Mouse (Mus musculus): Measurements from ENCODE around the gene Akap1. TPM values are rescaled to one million over a fixed set of nuclear protein-coding genes. Genes with fewer than 3 reads are reported as not detected.

Gene Akap1
- polyA plus RNA-seq, 1 experiment: 24.8 TPM

- H3K4me3 ChIP-seq (ENCODE audit: insufficient read depth, poor library complexity, severe bottlenecking): no peak overlapping the region
- no peaks in the 10 kb centered on the region for H3K36me3 ChIP-seq (ENCODE audit: control insufficient read depth, insufficient read depth)
- no peaks in the 10 kb centered on the region for H3K79me2 ChIP-seq (ENCODE audit: control insufficient read depth, insufficient read depth)
- no peak overlapping the region for H3ac ChIP-seq (ENCODE audit: control insufficient read depth, insufficient read length, low read depth)
- TF ChIP-seq MYOD1 (IDR thresholded peaks at IDR 0.05; ENCODE audit: control insufficient read depth, insufficient read length, low read depth) (no peak), FOSL1 (IDR thresholded peaks at IDR 0.05; ENCODE audit: insufficient read depth, low read length, poor library complexity, severe bottlenecking) (no peak), MYOG (IDR thresholded peaks at IDR 0.05; ENCODE audit: control insufficient read depth, extremely low read depth, insufficient read length) (no peak), MAX (IDR thresholded peaks at IDR 0.05) (no peak), CTCF (IDR thresholded peaks at IDR 0.05; ENCODE audit: control insufficient read depth, insufficient read depth, insufficient read length) (no peak), CEBPB (IDR thresholded peaks at IDR 0.05; ENCODE audit: low read depth) (no peak), USF1 (IDR thresholded peaks at IDR 0.05; ENCODE audit: low read depth) (no peak)
- H3K27me3 ChIP-seq (ENCODE audit: control insufficient read depth, insufficient read depth, insufficient read length): no peaks in the 10 kb centered on the region
- no peaks in the 10 kb centered on the region for H3K79me3 ChIP-seq (ENCODE audit: low read depth)
These were observed 39.7 kb upstream of the Akap1 start for GRCm38 (mm10) chr11:88904080-88904479.

- no peak overlapping the region for H3ac ChIP-seq (ENCODE audit: control insufficient read depth, insufficient read length, low read depth)
- no peaks in the 10 kb centered on the region for H3K79me3 ChIP-seq (ENCODE audit: low read depth)
- H3K4me3 ChIP-seq (ENCODE audit: insufficient read depth, poor library complexity, severe bottlenecking): no peak overlapping the region
- TF ChIP-seq FOSL1 (IDR thresholded peaks at IDR 0.05; ENCODE audit: insufficient read depth, low read length, poor library complexity, severe bottlenecking): no peak
- TF ChIP-seq MYOG (IDR thresholded peaks at IDR 0.05; ENCODE audit: control insufficient read depth, extremely low read depth, insufficient read length): no peak
- no peak for TF ChIP-seq MYOD1 (IDR thresholded peaks at IDR 0.05; ENCODE audit: control insufficient read depth, insufficient read length, low read depth)
- TF ChIP-seq CEBPB (IDR thresholded peaks at IDR 0.05; ENCODE audit: low read depth): no peak
- TF ChIP-seq USF1 (IDR thresholded peaks at IDR 0.05; ENCODE audit: low read depth): no peak
- no peak for TF ChIP-seq CTCF (IDR thresholded peaks at IDR 0.05; ENCODE audit: control insufficient read depth, insufficient read depth, insufficient read length)
- no peak for TF ChIP-seq MAX (IDR thresholded peaks at IDR 0.05)
- no peaks in the 10 kb centered on the region for H3K79me2 ChIP-seq (ENCODE audit: control insufficient read depth, insufficient read depth)
- no peaks in the 10 kb centered on the region for H3K27me3 ChIP-seq (ENCODE audit: control insufficient read depth, insufficient read depth, insufficient read length)
- no peaks in the 10 kb centered on the region for H3K36me3 ChIP-seq (ENCODE audit: control insufficient read depth, insufficient read depth)
These were observed 38.4 kb upstream of the Akap1 start for GRCm38 (mm10) chr11:88902762-88903161.

- TF ChIP-seq CEBPB (IDR thresholded peaks at IDR 0.05; ENCODE audit: low read depth) (peak; percentile 37), CTCF (IDR thresholded peaks at IDR 0.05; ENCODE audit: control insufficient read depth, insufficient read depth, insufficient read length) (no peak)
- Histone ChIP-seq H3K79me3 (ENCODE audit: low read depth) (no peaks in the 10 kb centered on the region), H3K4me3 (ENCODE audit: insufficient read depth, poor library complexity, severe bottlenecking) (no peak overlapping the region), H3ac (ENCODE audit: control insufficient read depth, insufficient read length, low read depth) (no peak overlapping the region), H3K36me3 (ENCODE audit: control insufficient read depth, insufficient read depth) (no peaks in the 10 kb centered on the region), H3K27me3 (ENCODE audit: control insufficient read depth, insufficient read depth, insufficient read length) (no peaks in the 10 kb centered on the region), H3K79me2 (ENCODE audit: control insufficient read depth, insufficient read depth) (no peaks in the 10 kb centered on the region)
These were observed 37.0 kb upstream of the Akap1 start for GRCm38 (mm10) chr11:88901341-88901802.

GRCm38 (mm10) chr11:88899561-88899960, 35.2 kb upstream of the Akap1 start:
- Histone ChIP-seq H3K4me3 (ENCODE audit: insufficient read depth, poor library complexity, severe bottlenecking) (no peak overlapping the region), H3ac (ENCODE audit: control insufficient read depth, insufficient read length, low read depth) (no peak overlapping the region), H3K36me3 (ENCODE audit: control insufficient read depth, insufficient read depth) (no peaks in the 10 kb centered on the region), H3K79me2 (ENCODE audit: control insufficient read depth, insufficient read depth) (no peaks in the 10 kb centered on the region), H3K79me3 (ENCODE audit: low read depth) (no peaks in the 10 kb centered on the region), H3K27me3 (ENCODE audit: control insufficient read depth, insufficient read depth, insufficient read length) (no peaks in the 10 kb centered on the region)
- TF ChIP-seq MAX (IDR thresholded peaks at IDR 0.05) (no peak), USF1 (IDR thresholded peaks at IDR 0.05; ENCODE audit: low read depth) (no peak), FOSL1 (IDR thresholded peaks at IDR 0.05; ENCODE audit: insufficient read depth, low read length, poor library complexity, severe bottlenecking) (no peak), CEBPB (IDR thresholded peaks at IDR 0.05; ENCODE audit: low read depth) (no peak), CTCF (IDR thresholded peaks at IDR 0.05; ENCODE audit: control insufficient read depth, insufficient read depth, insufficient read length) (no peak), MYOD1 (IDR thresholded peaks at IDR 0.05; ENCODE audit: control insufficient read depth, insufficient read length, low read depth) (no peak), MYOG (IDR thresholded peaks at IDR 0.05; ENCODE audit: control insufficient read depth, extremely low read depth, insufficient read length) (no peak)

GRCm38 (mm10) chr11:88898380-88898763, 34.0 kb upstream of the Akap1 start:
- Histone ChIP-seq H3K79me2 (ENCODE audit: control insufficient read depth, insufficient read depth) (no peaks in the 10 kb centered on the region), H3K79me3 (ENCODE audit: low read depth) (no peaks in the 10 kb centered on the region), H3K36me3 (ENCODE audit: control insufficient read depth, insufficient read depth) (no peaks in the 10 kb centered on the region), H3ac (ENCODE audit: control insufficient read depth, insufficient read length, low read depth) (no peak overlapping the region), H3K27me3 (ENCODE audit: control insufficient read depth, insufficient read depth, insufficient read length) (no peaks in the 10 kb centered on the region), H3K4me3 (ENCODE audit: insufficient read depth, poor library complexity, severe bottlenecking) (no peak overlapping the region)
- no peak for TF ChIP-seq MYOD1 (IDR thresholded peaks at IDR 0.05; ENCODE audit: control insufficient read depth, insufficient read length, low read depth)
- TF ChIP-seq CTCF (IDR thresholded peaks at IDR 0.05; ENCODE audit: control insufficient read depth, insufficient read depth, insufficient read length): no peak
- TF ChIP-seq MAX (IDR thresholded peaks at IDR 0.05): no peak
- no peak for TF ChIP-seq USF1 (IDR thresholded peaks at IDR 0.05; ENCODE audit: low read depth)
- TF ChIP-seq CEBPB (IDR thresholded peaks at IDR 0.05; ENCODE audit: low read depth): peak; percentile 55
- no peak for TF ChIP-seq FOSL1 (IDR thresholded peaks at IDR 0.05; ENCODE audit: insufficient read depth, low read length, poor library complexity, severe bottlenecking)
- TF ChIP-seq MYOG (IDR thresholded peaks at IDR 0.05; ENCODE audit: control insufficient read depth, extremely low read depth, insufficient read length): no peak
